Mouse (Mus musculus): Measurements from ENCODE around the gene Gpr156.

- TF ChIP-seq EP300 (IDR thresholded peaks at IDR 0.05; ENCODE audit: low read depth): no peak
- no peak for TF ChIP-seq CTCF (IDR thresholded peaks at IDR 0.05; ENCODE audit: low read depth)
Measured at GRCm38 (mm10) chr16:38012382-38012781, 96.1 kb downstream of the Gpr156 start.

All from liver, postnatal 0 days (tissue).